Mouse (Mus musculus): ENCODE measurements at regions not wholly inside any gene's neighbourhood (a gene's known extent, or its start where the extent isn't known, plus 50 kb on each side); places are given as distances from the start of the nearest gene placed in this dataset.

DNA sequence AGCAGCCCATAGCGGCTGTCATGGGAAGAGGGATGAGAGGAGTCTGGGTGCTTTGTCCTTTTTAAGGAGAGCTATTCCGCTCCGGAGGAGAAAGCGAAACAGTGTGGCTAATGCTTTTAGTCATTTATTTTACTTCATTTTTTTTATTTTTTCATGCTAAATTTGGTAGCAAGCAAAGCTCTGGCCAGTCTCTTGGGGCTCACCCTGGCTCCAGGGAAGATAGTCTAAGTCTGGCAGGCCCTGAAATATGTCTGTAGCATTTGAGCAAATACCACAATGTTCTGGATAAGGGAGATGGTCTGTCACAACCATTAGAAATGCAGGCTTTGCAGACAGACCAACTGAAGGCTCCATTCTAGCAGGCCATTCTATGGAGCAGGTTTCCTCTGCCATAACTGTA is 102.9 kb upstream of the Adpgk start:
- TF ChIP-seq CTCF (conservative IDR thresholded peaks at IDR 0.05; ENCODE audit: insufficient read depth, insufficient read length, low read depth, low read length), result no peak
- no peak for TF ChIP-seq POLR2A (IDR thresholded peaks at IDR 0.05; ENCODE audit: low read depth, low read length)

All from kidney, adult 2 months (tissue).